Mouse (Mus musculus): ENCODE measurements around the gene Bcar1.

GRCm38 (mm10) chr8:111769764-111770428 is 26.3 kb upstream of the Bcar1 start:
- no peak for TF ChIP-seq CTCF (IDR thresholded peaks at IDR 0.05; ENCODE audit: borderline replicate concordance, control insufficient read depth, extremely low read depth, insufficient read depth, low read length, poor library complexity)
- TF ChIP-seq POLR2A (IDR thresholded peaks at IDR 0.05; ENCODE audit: control insufficient read depth, extremely low read depth, insufficient read depth, low read length, poor library complexity): no peak
